Mouse (Mus musculus) liver, embryonic 16.5 days (tissue): ENCODE measurements around the gene Klk14. TPM values are rescaled to one million over a fixed set of nuclear protein-coding genes. Genes with fewer than 3 reads are reported as not detected.
"Not testable (repeated sequence)": the region's sequence is repeated elsewhere in the genome, so short reads cannot be mapped to it uniquely, and the experiment has no call there.

Source experiments
- ATAC-seq: fragments of 200-750 bp; cut with Nextera tagmentation; 2 replicates; pipeline ENCODE4 v1.8.0; 2017; ENCODE audit warnings: low read depth, mild to moderate bottlenecking, moderate number of reproducible peaks, moderate library complexity
- H3K27ac ChIP-seq: fragments of 300-500 bp; sonication (generic); 2 replicates; pipeline ENCODE4 v1.5.1; 2014; ENCODE audit warnings: mild to moderate bottlenecking, low read length
- H3K27me3 ChIP-seq: fragments of 300-500 bp; sonication (generic); 2 replicates; pipeline ENCODE4 v1.6.1; 2014; ENCODE audit warnings: low read depth, low read length, mixed read lengths; ENCODE audit not compliant: control insufficient read depth, insufficient read depth
- H3K36me3 ChIP-seq: fragments of 300-500 bp; sonication (generic); 2 replicates; pipeline ENCODE4 v1.6.1; 2014; ENCODE audit warnings: mild to moderate bottlenecking; ENCODE audit not compliant: control insufficient read depth, insufficient read depth
- H3K4me1 ChIP-seq: fragments of 300-500 bp; sonication (generic); 2 replicates; pipeline ENCODE4 v1.6.1; 2014; ENCODE audit warnings: low read depth, low read length, mixed read lengths; ENCODE audit not compliant: control insufficient read depth
- H3K4me2 ChIP-seq: fragments of 300-500 bp; sonication (generic); 2 replicates; pipeline ENCODE4 v1.6.1; 2014; ENCODE audit warnings: low read depth, low read length, mixed read lengths
- H3K4me3 ChIP-seq: fragments of 300-500 bp; sonication (generic); 2 replicates; pipeline ENCODE4 v1.5.1; 2014; ENCODE audit warnings: low read depth, mild to moderate bottlenecking, low read length
- H3K9ac ChIP-seq: fragments of 300-500 bp; sonication (generic); 2 replicates; pipeline ENCODE4 v1.6.1; 2014; ENCODE audit warnings: low read depth, low read length
- H3K9me3 ChIP-seq: fragments of 300-500 bp; sonication (generic); replicated peaks from 2 replicates; pipeline ENCODE4 v1.6.1; 2016; ENCODE audit warnings: low read length; ENCODE audit not compliant: control insufficient read depth
- WGBS: fragments of 180-500 bp; shearing (Covaris S2); extraction: QIAGEN DNeasy Blood & Tissue Kit; methylation state at CpG from one replicate; pipeline ENCODE4 v1.1.7; 2014; ENCODE audit not compliant: insufficient replicate concordance; 5-methylcytosine and 5-hydroxymethylcytosine counted together
- polyA plus RNA-seq: library from polyadenylated mRNA; unstranded; fragments of >200 nt; fragmentation: Nextera tagmentation; extraction: Ambion mirVana; gene quantifications from 2 replicates; pipeline ENCODE4 v1.2.1, GENCODE M21; 2015

Gene Klk14
- polyA plus RNA-seq, 1 experiment from 2014 or later: not detected

GRCm38 (mm10) chr7:43668582-43668981 is 21.6 kb upstream of the Klk14 start:
- Histone ChIP-seq H3K9me3 (no peaks in the 10 kb centered on the region), H3K4me1 (peaks cover 7% of the 10 kb centered on the region), H3K27me3 (no peaks in the 10 kb centered on the region), H3K36me3 (no peaks in the 10 kb centered on the region), H3K4me2 (no peak overlapping the region), H3K27ac (no peak overlapping the region), H3K9ac (no peak overlapping the region), H3K4me3 (no peak overlapping the region)
- ATAC-seq: no peak
- 21% methylated on average over 3 of the region's 3 CpGs for WGBS

GRCm38 (mm10) chr7:43671064-43671808 is 19.0 kb upstream of the Klk14 start:
- ATAC-seq: peak; percentile 2; the same call in 1 of the 2 replicates
- Histone ChIP-seq H3K4me3 (peak overlapping the region; percentile 76), H3K27me3 (no peaks in the 10 kb centered on the region), H3K36me3 (peaks cover 2% of the 10 kb centered on the region; the same call in 1 of the 2 replicates), H3K9me3 (no peaks in the 10 kb centered on the region), H3K9ac (peak overlapping the region; percentile 52), H3K4me1 (peaks cover 7% of the 10 kb centered on the region), H3K27ac (0 out of 2 replicates have a peak overlapping the region, but pooled peaks have one; percentile 5), H3K4me2 (peak overlapping the region; percentile 70)
- 57% methylated on average over 11 of the region's 11 CpGs for WGBS

- Histone ChIP-seq H3K27ac (peak within 1 kb of the TSS; percentile 22; the same call in 1 of the 2 replicates), H3K4me3 (peak within 1 kb of the TSS; percentile 76), H3K4me1 (peaks cover 7% of the 10 kb centered on the region), H3K9me3 (no peaks in the 10 kb centered on the region), H3K9ac (peak within 1 kb of the TSS; percentile 72), H3K36me3 (peaks cover 8% of the 10 kb centered on the region), H3K27me3 (no peaks in the 10 kb centered on the region), H3K4me2 (peak within 1 kb of the TSS; percentile 70)
- peak; percentile 95 for ATAC-seq
- WGBS: 0% methylated on average over 26 of the region's 26 CpGs
These were observed 18.2 kb upstream of the Klk14 start, which contains the start of gene Ctu1 for GRCm38 (mm10) chr7:43671809-43672580. Gene Ctu1 (plus strand): TSS chr7:43672016.

- H3K36me3 ChIP-seq: peaks cover 16% of the 10 kb centered on the region
- WGBS: 16% methylated on average over 10 of the region's 10 CpGs
- ATAC-seq: no peak
- peak overlapping the region; percentile 70 for H3K4me2 ChIP-seq
- H3K9me3 ChIP-seq: no peaks in the 10 kb centered on the region
- peaks cover 7% of the 10 kb centered on the region for H3K4me1 ChIP-seq
- no peak overlapping the region for H3K27ac ChIP-seq
- no peaks in the 10 kb centered on the region for H3K27me3 ChIP-seq
- H3K4me3 ChIP-seq: peak overlapping the region; percentile 76
- peak overlapping the region; percentile 72 for H3K9ac ChIP-seq
These were observed 17.5 kb upstream of the Klk14 start for GRCm38 (mm10) chr7:43672581-43673260.

GRCm38 (mm10) chr7:43675091-43675490 is 15.1 kb upstream of the Klk14 start:
- Histone ChIP-seq H3K27me3 (no peaks in the 10 kb centered on the region), H3K36me3 (peaks cover 17% of the 10 kb centered on the region), H3K4me3 (no peak overlapping the region), H3K27ac (no peak overlapping the region), H3K9me3 (no peaks in the 10 kb centered on the region), H3K9ac (no peak overlapping the region), H3K4me1 (peaks cover 7% of the 10 kb centered on the region), H3K4me2 (no peak overlapping the region)
- 88% methylated on average over 32 of the region's 32 CpGs for WGBS
- ATAC-seq: no peak

- Histone ChIP-seq H3K36me3 (peaks cover 17% of the 10 kb centered on the region), H3K27me3 (no peaks in the 10 kb centered on the region), H3K9me3 (no peaks in the 10 kb centered on the region), H3K4me1 (no peaks in the 10 kb centered on the region), H3K4me2 (no peak overlapping the region), H3K9ac (no peak overlapping the region), H3K4me3 (no peak overlapping the region), H3K27ac (no peak overlapping the region)
- ATAC-seq: no peak
These were observed 11.7 kb upstream of the Klk14 start for GRCm38 (mm10) chr7:43678517-43678916.

- no peaks in the 10 kb centered on the region for H3K27me3 ChIP-seq
- H3K9me3 ChIP-seq: no peaks in the 10 kb centered on the region
- no peak for ATAC-seq
- H3K4me3 ChIP-seq: no peak overlapping the region
- no peak overlapping the region for H3K4me2 ChIP-seq
- no peak overlapping the region for H3K27ac ChIP-seq
- no peaks in the 10 kb centered on the region for H3K4me1 ChIP-seq
- no peak overlapping the region for H3K9ac ChIP-seq
- WGBS: 18% methylated on average over 5 of the region's 5 CpGs
- H3K36me3 ChIP-seq: peaks cover 15% of the 10 kb centered on the region; the same call in 1 of the 2 replicates
These were observed 9.3 kb upstream of the Klk14 start for GRCm38 (mm10) chr7:43680960-43681359.

GRCm38 (mm10) chr7:43682511-43682910 is 7.7 kb upstream of the Klk14 start:
- H3K9me3 ChIP-seq, H3K4me1 ChIP-seq, H3K36me3 ChIP-seq, H3K4me3 ChIP-seq, H3K27ac ChIP-seq, H3K9ac ChIP-seq, H3K4me2 ChIP-seq, ATAC-seq, H3K27me3 ChIP-seq: not testable (repeated sequence)
- 21% methylated on average over 1 of the region's 1 CpGs for WGBS
